Mouse (Mus musculus) megakaryocyte, embryonic 14.5 days (primary cell): ENCODE results near the gene Tomm6.

Experiments used
- FLI1 ChIP-seq: IDR thresholded peaks from 2 replicates; pipeline ENCODE4 v1.6.1; 2012; ENCODE audit warnings: low read length, inconsistent platforms, mixed read lengths
- GATA1 ChIP-seq: IDR thresholded peaks from 3 replicates; pipeline ENCODE4 v1.6.1; 2012; ENCODE audit warnings: mixed read lengths, low read length, inconsistent platforms, borderline replicate concordance

GRCm38 (mm10) chr17:47676581-47676980, 11.6 kb downstream of the Tomm6 start:
- no peak for TF ChIP-seq GATA1
- no peak for TF ChIP-seq FLI1
